Mouse (Mus musculus): ENCODE results near the gene Sun2. TPM values are rescaled to one million over a fixed set of nuclear protein-coding genes. Genes with fewer than 3 reads are reported as not detected.

Gene Sun2
- polyA plus RNA-seq, 1 experiment: 72.1 TPM

DNA sequence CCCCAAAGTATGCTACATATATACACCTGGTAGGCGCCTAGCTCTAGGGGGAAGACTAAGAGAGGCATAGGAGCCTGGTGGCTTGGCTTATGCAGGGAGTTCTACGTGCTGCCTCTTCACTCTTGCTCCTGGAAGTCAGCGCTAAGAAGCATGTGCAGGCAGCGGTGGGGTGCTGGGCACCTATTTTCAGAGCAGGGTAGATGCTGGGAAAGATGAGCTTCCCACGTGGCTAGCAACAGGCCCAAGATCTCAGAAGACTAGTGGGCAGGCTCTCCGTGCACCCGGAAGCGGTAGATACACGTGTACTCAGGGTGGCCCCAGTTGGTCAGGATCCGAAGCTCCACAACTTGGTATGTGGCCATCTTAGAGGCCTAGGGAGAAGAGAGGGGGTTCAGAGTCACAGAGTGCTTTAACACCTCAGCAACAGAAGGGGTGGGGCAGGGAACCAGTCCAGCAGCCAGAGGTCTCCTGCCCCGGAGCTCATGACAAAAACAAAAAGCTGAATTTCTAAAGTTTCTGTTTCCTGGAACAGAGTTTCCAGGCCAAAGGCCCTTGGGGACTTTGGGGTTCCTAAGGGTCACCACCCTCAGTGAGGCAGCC lies 17.0 kb downstream of the Sun2 start:
- DNase-seq (ENCODE audit: low read depth): no peak

DNA sequence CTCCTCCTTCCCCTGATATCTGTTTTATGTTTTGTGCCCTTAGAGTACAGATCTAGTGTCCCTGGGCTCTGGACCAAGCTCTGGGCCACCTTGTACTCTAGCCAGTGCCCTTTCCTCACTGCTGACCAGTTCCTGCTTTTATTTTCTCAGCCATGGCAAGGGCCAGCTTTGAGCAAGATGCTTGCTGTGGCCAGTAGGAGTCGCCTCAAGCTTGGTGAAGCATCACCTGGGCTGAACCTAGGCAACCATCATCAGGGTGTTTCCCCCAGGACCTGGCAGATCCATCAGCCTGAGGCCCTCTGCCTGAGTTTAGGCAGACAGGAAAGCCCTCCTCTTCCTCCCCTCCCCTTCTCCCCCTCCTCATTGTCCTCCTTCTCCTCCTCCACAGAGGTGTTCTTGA lies 18.9 kb downstream of the Sun2 start:
- DNase-seq (ENCODE audit: low read depth): no peak

DNA sequence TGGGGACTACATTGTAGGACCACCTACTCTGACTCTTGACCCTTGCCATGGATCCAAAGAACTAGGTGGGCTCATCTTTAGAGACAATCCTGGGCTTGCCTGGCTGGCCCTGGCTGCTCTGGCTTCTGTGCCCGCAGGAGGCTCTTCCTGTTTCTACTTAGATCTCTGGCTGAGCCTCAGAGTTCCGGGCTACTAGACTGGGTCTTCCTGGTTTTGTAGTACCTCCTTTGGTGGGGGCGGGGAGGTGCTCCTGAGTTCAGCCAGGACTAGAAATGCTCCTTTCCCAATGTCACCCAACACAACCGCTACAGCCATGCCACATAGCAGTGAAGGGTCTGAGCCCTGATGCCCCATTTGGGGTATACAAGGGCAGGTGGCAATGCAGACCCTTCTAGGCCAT lies 21.5 kb downstream of the Sun2 start:
- DNase-seq (ENCODE audit: low read depth): no peak

DNA sequence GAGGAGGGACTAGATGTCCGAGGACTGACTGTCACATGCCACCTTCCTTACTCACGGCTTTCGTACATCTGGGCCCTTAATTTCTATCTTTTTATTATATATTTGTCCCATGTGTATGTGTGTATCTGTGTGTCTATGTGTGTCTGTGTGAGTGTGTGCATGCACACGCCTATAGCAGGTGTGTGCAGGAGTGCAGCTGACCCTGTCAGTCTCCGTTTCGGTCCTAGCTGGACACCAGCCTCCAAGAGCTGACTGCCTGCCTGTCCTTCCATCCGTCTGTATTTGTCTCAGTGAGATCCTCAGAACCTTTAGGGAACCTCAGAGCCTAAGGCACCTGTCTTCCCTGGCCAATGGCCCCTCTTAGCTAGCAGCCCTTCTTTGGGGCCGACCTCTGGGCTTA lies 22.1 kb downstream of the Sun2 start:
- no peak for DNase-seq (ENCODE audit: low read depth)

DNA sequence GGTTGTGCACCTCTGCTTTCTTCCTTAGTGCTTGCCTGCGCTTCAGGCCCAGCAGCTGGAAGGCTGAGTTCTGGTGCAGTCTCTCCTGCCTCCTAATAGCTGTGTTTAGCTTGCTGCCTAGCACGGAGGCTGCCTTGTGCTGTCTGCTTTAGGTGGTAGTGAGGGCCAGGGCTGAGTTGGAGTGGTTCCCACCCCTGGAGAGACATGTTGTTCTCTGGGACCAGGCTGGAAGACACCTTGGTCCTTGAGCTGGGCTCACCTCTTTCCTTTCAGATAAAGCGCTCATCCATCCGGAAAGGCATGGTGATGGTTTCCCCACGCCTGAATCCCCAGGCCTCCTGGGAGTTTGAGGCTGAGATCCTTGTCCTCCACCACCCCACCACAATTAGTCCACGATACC lies 25.6 kb downstream of the Sun2 start:
- DNase-seq (ENCODE audit: low read depth): no peak

DNA sequence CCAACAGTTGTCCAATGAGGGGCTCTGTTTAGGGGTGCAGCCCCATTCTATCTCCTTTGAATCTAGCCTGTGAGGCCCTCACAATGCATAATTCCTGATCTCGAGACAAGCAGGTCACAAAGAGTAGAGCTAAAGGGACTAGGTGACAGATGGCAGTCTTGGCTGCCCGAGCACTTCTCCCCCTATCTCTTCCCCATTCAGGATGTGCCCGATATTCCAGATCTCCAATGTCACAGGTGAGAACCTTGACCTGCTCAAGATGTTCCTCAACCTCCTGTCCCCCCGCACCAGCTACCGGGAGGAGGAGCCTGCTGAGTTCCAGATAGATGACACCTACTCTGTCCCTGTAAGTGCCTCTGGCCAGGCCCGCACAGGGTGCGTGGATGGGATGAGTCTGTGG lies 26.7 kb downstream of the Sun2 start:
- no peak for DNase-seq (ENCODE audit: low read depth)

DNA sequence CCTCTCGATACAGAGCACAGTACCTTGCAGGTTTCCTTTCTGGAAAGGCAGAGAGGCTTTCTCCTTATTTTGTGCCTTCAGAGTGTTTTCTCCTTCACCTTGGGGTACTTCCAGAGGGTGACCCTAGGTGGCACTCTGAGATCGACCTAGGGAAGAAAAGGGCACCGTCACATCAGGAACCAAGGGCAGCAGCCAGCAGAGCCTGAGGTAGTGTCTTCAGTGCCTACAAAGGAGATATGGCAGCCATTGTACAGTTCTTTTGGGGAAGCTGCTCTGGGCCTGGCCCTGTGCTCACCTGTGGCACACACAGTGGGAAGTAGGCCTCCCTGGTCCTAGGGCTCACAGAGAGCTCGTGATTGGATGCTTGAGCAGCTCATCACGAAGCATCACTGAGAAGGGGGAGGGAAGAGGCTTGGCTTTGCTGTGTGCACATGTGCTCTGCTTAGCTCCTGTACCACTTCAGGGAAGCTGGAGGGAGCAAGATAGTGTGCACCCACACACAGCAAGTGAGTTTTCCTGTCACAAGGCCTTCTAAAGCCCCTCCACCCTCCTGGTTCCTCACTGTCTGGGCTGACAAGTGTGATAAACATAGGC lies 34.0 kb downstream of the Sun2 start:
- DNase-seq (ENCODE audit: low read depth): no peak

DNA sequence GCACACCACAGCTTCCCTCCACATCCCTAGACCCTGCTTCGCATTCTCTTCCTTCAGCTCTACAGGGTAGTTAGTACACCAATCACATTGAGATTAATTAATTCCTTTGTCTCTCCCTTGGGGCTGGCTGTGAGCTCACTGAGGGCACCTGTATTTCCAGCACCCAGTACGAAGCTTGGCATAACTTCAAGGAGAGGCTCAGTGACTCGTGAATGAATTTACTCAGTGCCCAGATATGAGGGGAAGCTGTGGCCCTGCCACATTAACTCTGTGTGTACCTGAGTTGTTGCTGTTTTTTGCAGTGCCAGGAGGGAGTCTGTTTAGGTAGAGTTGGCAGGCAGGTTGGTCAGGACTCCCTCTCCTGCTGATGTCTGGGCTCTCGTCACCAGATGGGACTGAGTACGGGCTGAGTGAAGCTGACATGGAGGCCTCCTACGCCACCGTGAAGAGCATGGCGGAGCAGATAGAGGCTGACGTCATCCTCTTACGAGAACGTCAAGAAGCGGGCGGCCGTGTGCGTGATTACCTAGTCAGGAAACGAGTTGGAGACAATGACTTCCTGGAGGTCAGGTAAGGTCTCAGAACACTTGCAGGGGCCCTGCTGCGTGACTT lies 35.6 kb downstream of the Sun2 start:
- no peak for DNase-seq (ENCODE audit: low read depth)

DNA sequence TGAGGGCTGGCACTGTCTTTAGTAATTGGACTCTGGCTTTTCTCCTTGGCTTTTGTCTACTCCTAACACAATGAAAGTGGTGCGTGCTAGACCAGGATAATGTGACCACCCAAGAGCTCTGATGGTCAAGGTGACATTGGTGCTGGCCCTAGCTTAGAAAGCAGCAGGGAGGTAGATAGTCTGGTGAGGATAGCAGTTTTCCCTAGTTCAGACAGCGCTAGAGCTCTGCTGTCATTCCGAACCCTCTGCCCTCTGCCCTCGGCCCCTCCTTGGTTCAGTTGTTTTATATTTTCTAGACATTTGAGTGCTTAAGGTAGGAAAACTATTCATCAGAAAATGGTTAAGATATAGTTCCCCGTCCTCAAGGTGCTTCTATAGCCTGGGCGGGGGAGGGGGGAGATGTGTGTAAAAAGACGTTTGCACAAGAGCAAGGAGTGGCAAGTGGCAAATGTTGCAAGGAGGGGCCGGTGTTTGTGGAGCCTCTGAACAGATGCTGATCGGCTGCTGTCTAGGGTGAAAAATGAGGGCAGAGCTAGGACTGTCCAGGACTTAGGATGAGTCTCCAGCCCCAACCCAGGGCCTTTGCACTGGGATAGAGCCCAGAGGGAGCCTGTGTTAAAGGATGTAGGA lies 44.7 kb downstream of the Sun2 start:
- DNase-seq (ENCODE audit: low read depth): no peak

DNA sequence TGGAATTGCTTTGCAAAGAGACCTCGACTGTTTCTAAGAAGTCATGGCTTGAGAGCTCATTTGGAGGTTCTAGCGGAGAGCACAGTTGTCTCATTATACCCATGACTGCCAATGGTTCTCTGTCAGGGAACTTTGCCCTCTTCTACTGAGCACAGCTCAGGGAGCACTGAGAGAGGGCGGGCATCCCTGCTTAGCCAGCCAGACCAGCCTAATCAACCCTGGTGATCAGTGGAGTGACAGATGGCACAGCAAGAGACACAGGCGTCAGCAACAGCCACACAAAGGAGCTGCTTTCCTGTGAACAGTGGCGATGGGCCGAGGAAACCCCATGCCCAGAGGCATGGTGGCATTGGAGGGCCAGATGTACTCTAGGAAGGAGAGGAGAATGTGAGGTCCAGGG lies 45.3 kb downstream of the Sun2 start:
- DNase-seq (ENCODE audit: low read depth): no peak

DNA sequence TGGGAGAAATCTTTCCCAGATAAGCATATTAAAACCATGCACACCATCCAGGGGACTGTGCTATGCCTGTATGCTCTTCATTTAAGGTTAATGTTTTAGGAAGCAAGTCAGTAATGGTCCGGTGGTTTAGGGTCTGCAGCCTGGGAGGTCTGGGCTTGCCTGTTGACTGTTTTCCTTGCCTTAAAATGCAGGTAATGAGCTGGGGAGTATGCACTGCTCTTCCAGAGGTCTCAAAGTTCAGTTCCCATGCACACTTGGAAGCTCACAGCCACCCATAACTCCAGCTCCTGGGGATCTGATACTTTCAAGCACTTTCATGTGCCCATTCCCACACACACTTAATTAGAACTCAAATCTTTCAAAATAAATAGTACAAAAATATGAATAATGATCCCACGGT lies 45.8 kb downstream of the Sun2 start:
- DNase-seq (ENCODE audit: low read depth): no peak

DNA sequence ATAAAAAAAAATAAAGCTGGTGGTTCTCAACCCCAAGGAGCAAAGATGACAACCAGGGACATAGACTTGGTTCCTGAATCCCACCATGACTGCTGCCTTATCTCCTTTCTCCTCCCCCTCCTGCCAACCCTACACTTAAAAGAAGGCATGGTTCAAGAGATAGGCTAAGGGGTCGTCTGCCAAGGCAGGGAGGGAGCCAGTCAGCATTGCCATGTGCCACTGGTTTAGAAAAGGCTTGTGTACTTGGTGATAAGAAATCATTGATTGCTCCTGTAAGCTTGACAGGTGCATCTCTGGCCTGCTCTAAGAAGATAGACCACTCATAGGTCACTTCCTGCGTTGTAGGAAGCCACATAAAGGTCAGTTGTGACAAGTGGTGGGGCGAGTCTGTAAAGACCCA lies 46.8 kb downstream of the Sun2 start:
- DNase-seq (ENCODE audit: low read depth): no peak

DNA sequence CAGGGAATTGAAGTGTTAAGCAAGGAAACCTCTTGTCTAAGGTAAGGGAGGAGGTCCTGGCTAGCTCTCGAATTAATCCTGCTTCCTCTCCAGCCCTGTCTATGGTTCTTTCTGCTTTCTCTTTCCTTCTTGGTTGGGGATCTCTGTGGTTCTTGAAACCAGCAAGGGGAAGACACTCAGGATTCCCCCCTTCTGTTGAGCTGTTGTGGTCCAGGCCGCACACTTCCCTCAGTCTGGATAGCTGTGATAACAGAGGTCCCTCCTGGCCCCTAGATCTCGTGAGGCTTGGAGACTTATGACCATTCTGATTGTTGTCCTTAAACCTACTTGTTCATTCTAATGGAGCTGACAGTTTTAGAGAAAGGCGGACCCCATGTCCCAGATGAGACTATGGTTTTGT lies 47.8 kb downstream of the Sun2 start:
- DNase-seq (ENCODE audit: low read depth): no peak

DNA sequence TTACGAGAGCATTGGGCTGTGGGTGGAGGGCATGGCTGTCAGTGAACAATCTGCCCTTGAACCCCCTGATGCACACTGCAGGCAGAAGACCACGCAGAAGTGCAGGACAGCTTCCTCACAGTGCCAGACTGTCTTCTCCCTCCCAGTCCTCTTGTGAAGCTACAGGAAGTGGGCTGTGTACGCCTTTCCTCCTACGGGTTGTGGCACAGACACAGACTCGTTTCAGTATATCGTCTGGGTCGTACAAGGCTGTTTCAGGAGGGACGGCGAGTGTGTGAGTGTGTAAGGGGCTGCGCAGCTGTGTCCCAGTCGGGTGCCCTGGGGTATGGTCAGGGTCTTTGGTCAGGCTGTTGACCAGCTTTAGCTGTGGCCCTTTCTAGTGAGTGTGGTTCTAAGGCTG lies 48.6 kb downstream of the Sun2 start:
- no peak for DNase-seq (ENCODE audit: low read depth)

DNA sequence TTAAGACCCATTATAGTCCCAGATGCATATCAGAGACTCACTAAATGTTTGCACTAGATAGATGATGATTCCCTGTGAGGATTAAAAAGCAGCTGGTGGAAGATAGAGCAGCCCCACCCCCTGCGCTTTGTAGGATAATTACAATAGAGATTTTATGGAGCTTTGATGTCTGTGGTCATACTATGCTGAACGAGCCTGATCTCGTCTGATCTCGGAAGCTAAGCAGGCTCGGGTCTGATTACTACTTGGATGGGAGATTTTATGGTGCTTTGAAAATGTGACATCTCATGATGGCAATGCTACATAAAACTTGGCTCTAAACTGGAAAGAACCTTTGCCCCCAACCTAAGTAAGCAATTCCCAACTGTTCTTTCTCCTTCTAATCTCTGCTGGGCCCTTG lies 50.0 kb downstream of the Sun2 start:
- no peak for DNase-seq (ENCODE audit: low read depth)

DNA sequence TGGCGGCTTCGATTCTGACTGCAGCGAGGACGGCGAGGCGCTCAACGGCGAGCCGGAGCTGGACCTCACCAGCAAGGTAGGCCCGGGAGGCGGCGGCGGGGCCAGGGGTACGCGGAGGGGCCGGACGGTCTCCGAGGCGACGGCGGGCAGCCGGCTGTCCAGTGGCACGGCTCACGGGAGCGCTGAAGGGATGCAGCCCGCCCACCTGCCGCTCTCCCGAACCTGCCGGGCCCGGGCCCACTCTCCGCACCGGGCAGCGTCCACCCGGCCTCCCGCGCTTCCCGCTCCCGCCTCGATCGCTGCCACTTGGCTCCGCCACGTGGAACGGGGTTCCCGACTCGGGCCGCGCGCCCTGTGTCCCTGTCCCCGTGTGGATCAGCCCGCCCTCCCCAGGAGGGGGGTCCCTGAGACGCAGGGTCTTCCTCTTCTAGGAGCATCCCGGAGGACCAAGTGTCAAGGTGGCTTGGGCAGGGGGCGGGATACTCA lies 51.3 kb downstream of the Sun2 start:
- no peak for DNase-seq (ENCODE audit: low read depth)

DNA sequence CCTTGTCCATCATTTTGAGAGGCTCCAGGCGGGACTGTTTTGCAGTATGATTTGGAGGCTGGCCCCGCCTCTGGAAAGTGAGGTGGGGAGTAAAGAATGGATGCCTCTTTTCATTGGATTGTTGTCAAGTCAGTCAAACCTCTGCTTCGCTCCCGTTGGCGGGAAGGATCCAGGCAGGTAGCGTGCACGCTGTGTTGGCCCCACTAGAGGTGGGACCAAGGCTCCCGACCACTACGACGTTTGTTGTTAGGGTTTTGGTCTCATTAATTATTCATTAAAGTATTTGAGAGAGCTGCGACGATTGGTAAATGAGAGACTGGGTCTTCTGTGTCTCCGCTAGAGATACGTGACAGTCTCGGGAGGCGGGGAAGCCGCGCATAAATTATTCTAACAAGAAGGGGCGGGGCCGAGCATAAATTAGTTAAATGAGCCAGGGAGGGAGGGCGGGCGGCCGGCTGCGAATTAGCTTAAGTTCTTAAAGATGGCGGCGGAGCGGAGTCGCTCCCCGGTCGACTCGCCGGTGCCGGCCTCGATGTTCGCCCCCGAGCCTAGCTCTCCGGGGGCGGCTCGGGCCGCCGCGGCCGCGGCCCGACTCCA lies 51.8 kb downstream of the Sun2 start, which contains the start of gene Gtpbp1:
Gene Gtpbp1, plus strand, starts transcription at position 420 of the 597 bp plus-strand sequence.
- peak; percentile 99 for DNase-seq (ENCODE audit: low read depth)

DNA sequence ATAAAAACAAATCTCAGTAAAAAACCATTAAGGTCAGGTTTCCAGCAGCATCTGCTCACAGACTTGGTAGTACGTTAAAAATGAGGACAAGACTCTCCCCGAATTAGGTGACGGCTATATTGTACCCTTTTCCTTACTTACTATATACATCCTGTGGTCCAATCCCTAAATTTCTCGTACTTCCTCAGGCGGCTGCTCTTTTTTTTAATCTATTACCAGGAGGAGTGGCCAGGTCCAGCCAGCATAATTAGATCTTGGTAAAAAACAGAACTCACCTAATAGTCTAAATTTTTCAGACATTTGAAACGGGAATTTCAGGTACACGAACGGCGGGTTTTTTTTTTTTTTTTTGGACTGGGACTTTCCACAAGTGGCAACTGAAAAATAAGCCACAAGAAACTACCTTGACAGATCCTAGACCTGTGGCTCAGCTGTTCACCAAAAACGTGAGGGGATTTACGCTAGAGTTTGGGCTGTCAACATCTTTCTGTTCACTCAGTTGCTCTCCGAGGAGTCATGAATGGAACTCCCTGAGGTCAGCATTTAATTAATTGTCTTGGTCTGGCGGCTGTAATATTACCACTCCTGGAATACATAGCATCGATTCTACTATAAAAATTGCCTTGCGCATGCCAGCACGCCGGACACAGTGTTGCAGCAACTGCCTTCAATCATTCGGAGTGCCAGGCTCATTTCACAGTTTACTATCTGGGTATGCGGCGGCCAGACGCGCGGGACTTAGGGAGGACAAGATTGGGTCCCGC lies 52.5 kb downstream of the Sun2 start:
- DNase-seq (ENCODE audit: low read depth): no peak

DNA sequence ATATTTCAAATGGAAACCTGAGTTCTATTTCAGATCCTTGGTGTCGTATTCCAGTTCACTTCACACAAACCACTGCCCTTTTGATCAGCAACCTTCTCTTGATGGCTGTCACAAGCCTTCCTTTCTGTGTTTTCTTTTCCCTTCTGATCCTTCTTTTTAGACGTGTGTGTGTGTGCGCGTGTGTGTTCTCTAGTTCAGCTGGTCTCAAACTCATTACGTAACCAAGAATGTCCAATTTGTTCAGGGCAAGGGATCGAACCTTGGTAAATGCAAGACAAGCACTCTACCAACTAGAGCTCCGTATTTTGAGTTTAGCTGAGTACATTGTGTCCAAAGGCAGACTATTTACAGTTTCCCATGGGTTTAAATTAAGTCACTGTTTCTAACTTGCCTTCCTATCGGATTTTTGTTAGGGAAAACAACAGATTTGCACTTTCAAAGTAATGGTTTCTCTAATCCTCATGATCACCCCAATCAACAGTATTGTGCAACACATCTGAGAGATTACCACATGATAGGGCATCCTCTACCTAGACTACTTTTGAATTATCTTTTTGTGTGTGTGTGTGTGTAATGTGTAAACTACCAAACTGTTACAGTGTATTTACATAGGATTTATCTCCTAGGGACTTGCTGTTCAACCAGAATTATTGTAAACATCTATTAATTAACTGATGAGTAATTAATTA lies 53.9 kb downstream of the Sun2 start:
- DNase-seq (ENCODE audit: low read depth): no peak

DNA sequence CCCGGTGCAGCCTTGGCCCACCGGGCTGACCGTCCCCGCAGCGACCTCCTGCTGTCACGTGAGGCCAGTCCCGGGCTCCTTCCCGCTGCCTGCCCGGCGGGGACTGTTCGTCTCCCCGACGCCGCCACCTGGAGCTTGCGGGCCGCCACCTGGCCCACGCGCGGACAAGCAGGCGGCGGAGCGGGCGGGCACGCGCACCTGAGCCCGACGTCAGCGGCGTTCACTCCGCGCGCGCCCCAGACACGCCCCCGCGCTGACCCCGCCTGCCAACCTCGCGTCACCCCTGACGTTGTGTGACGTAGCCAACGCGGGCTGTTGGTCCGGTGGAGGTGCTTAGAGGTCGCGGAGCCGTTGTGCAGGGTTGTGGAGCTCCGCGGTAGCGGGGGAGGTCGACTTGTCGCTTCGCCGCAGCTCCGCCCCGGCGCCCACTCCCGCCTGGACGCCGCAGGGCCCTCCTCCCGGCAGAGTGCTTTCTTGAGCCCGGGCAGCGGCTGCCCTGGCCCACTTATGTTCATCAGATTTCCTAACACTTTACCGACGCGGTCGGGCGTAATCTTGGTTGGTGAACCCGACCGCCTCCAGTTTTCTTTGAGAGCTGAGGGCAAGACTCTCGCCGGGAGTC lies 54.6 kb downstream of the Sun2 start, which contains the start of gene Josd1:
Gene Josd1, minus strand, starts transcription at position 274 of the 622 bp plus-strand sequence.
- DNase-seq (ENCODE audit: low read depth): no peak

DNA sequence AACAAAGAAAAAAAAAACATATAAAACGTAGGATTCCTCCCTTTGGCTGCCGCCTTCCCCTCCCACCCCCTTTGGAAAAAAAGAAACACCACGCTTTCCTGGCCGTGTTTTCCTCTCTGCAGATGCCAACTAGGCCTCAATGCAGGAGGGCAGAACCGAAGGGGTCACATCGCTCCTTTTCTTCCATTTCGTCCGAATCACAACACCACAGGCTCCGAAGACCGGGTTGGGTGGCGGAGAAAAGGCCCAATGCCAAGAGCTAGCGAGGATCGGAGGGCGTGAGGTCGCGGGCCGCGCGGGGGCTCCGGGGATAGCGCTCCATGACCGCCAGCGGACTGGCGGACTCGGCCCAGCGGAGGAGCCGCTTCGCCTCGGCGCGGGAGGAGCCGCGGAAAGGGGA lies 55.2 kb downstream of the Sun2 start:
- DNase-seq (ENCODE audit: low read depth): no peak

All from gonadal fat pad, adult 2 months (tissue).